Mouse (Mus musculus) MEL (cell line): ENCODE results near the gene Mfap2. TPM values are rescaled to one million over a fixed set of nuclear protein-coding genes. Genes with fewer than 3 reads are reported as not detected.

Experiments used
- DNase-seq: peaks from one replicate; pipeline ENCODE4 v3.0.0; 2011; ENCODE audit warnings: low read depth, low spot score
- H3K27ac ChIP-seq: 2 replicates; pipeline ENCODE4 v1.5.1; 2012; ENCODE audit warnings: low read depth, mild to moderate bottlenecking, control low read depth, low read length, moderate library complexity; ENCODE audit not compliant: control insufficient read depth
- H3K27me3 ChIP-seq, 2 experiments: fragments of 150-350 bp in 1 of 2; sonication (generic) in 1 of 2; 2 replicates each; pipeline ENCODE4 v1.6.1; 2012; ENCODE audit warnings: low read length in 2 of 2, mild to moderate bottlenecking in 2 of 2, improper control_type of control experiment in 1 of 2, moderate library complexity in 1 of 2; ENCODE audit not compliant: insufficient read depth in 2 of 2, control insufficient read depth in 1 of 2
- H3K36me3 ChIP-seq, 2 experiments: 2 replicates each; pipeline ENCODE4 v1.6.1; 2012 to 2014; ENCODE audit warnings: low read length in 2 of 2, improper control_type of control experiment in 1 of 2, inconsistent platforms in 1 of 2, mild to moderate bottlenecking in 1 of 2; ENCODE audit not compliant: insufficient read depth in 2 of 2, control insufficient read depth in 1 of 2
- H3K4me1 ChIP-seq, 2 experiments: fragments of 150-350 bp in 1 of 2; sonication (generic) in 1 of 2; 2 replicates each; pipeline ENCODE4 v1.6.1; 2012; ENCODE audit warnings: low read length in 2 of 2, improper control_type of control experiment in 1 of 2, mild to moderate bottlenecking in 1 of 2; ENCODE audit not compliant: insufficient read depth in 2 of 2, control insufficient read depth in 1 of 2
- H3K4me3 ChIP-seq, 2 experiments: fragments of 150-350 bp in 1 of 2; sonication (generic) in 1 of 2; 2 replicates each; pipeline ENCODE4 v1.5.1; 2012; ENCODE audit warnings: low read depth in 2 of 2, low read length in 2 of 2, mild to moderate bottlenecking in 2 of 2, moderate library complexity in 2 of 2, control low read depth in 1 of 2, improper control_type of control experiment in 1 of 2; ENCODE audit not compliant: control insufficient read depth in 1 of 2, insufficient read depth in 1 of 2
- H3K79me2 ChIP-seq: 2 replicates; pipeline ENCODE4 v1.6.1; 2012; ENCODE audit warnings: mild to moderate bottlenecking, low read length, moderate library complexity; ENCODE audit not compliant: control insufficient read depth, poor library complexity, insufficient read depth
- H3K9ac ChIP-seq: 2 replicates; pipeline ENCODE4 v1.6.1; 2012; ENCODE audit warnings: low read depth, mild to moderate bottlenecking, control low read depth, low read length, moderate library complexity; ENCODE audit not compliant: control insufficient read depth, poor library complexity, severe bottlenecking
- H3K9me3 ChIP-seq: fragments of 150-350 bp; sonication (generic); replicated peaks from 2 replicates; pipeline ENCODE4 v1.6.1; 2012; ENCODE audit warnings: mild to moderate bottlenecking, low read length, improper control_type of control experiment, moderate library complexity; ENCODE audit not compliant: insufficient read depth
- BHLHE40 ChIP-seq: IDR thresholded peaks from 2 replicates; pipeline ENCODE4 v1.6.1; 2012; ENCODE audit warnings: low read depth, mild to moderate bottlenecking, inconsistent platforms, low read length, improper control_type of control experiment, borderline replicate concordance
- CTCF ChIP-seq, 3 experiments: IDR thresholded peaks in 2 of 3; conservative IDR thresholded peaks in 1 of 3; 2 replicates each; pipeline ENCODE4 v1.5.1; 2011 to 2012; ENCODE audit warnings: low read length in 3 of 3, low read depth in 2 of 3, mild to moderate bottlenecking in 2 of 3, improper control_type of control experiment in 1 of 3, inconsistent platforms in 1 of 3, mixed read lengths in 1 of 3, moderate library complexity in 1 of 3; ENCODE audit not compliant: control insufficient read depth in 1 of 3, insufficient read depth in 1 of 3, poor library complexity in 1 of 3, severe bottlenecking in 1 of 3
- E2F4 ChIP-seq: IDR thresholded peaks from 2 replicates; pipeline ENCODE4 v1.6.1; 2011; ENCODE audit warnings: low read depth, low read length, improper control_type of control experiment, borderline replicate concordance
- ELF1 ChIP-seq: IDR thresholded peaks from 2 replicates; pipeline ENCODE4 v1.6.1; 2014; ENCODE audit warnings: low read depth, mild to moderate bottlenecking, inconsistent platforms, low read length, improper control_type of control experiment, moderate library complexity
- GABPA ChIP-seq: IDR thresholded peaks from 2 replicates; pipeline ENCODE4 v1.6.1; 2012; ENCODE audit warnings: low read depth, mild to moderate bottlenecking, inconsistent platforms, low read length, improper control_type of control experiment, moderate library complexity
- HCFC1 ChIP-seq: IDR thresholded peaks from 2 replicates; pipeline ENCODE4 v1.6.1; 2012; ENCODE audit warnings: low read depth, mild to moderate bottlenecking, inconsistent platforms, low read length, improper control_type of control experiment, moderate library complexity
- JUND ChIP-seq: IDR thresholded peaks from 2 replicates; pipeline ENCODE4 v1.6.1; 2011; ENCODE audit warnings: low read depth, mild to moderate bottlenecking, improper control_type of control experiment, low read length
- KAT2A ChIP-seq: conservative IDR thresholded peaks from 2 replicates; pipeline ENCODE4 v1.6.1; 2012; ENCODE audit warnings: low read depth, low read length, improper control_type of control experiment, inconsistent platforms
- MAFK ChIP-seq: IDR thresholded peaks from 2 replicates; pipeline ENCODE4 v1.6.1; 2011; ENCODE audit warnings: low read depth, mild to moderate bottlenecking, low read length, improper control_type of control experiment, borderline replicate concordance
- MEF2A ChIP-seq: IDR thresholded peaks from 2 replicates; pipeline ENCODE4 v1.6.1; 2014; ENCODE audit warnings: low read depth, mild to moderate bottlenecking, inconsistent platforms, low read length, improper control_type of control experiment; ENCODE audit not compliant: poor library complexity, insufficient replicate concordance, severe bottlenecking; ENCODE audit errors: extremely low read depth
- MYC ChIP-seq: IDR thresholded peaks from 2 replicates; pipeline ENCODE4 v1.6.1; 2011; ENCODE audit warnings: low read depth, mild to moderate bottlenecking, low read length, improper control_type of control experiment, moderate library complexity
- NELFE ChIP-seq: IDR thresholded peaks from 2 replicates; pipeline ENCODE4 v1.6.1; 2011; ENCODE audit warnings: low read depth, low read length, improper control_type of control experiment
- NRF1 ChIP-seq: IDR thresholded peaks from 2 replicates; pipeline ENCODE4 v1.6.1; 2014; ENCODE audit warnings: low read depth, mild to moderate bottlenecking, inconsistent platforms, low read length, improper control_type of control experiment, moderate library complexity; ENCODE audit not compliant: poor library complexity, insufficient read depth, severe bottlenecking
- POLR2A ChIP-seq, 2 experiments: IDR thresholded peaks; 2 replicates each; pipeline ENCODE4 v1.6.1; 2011 to 2012; ENCODE audit warnings: low read length in 2 of 2, mild to moderate bottlenecking in 2 of 2, control low read depth in 1 of 2, improper control_type of control experiment in 1 of 2, low read depth in 1 of 2, moderate library complexity in 1 of 2; ENCODE audit not compliant: control insufficient read depth in 1 of 2, insufficient read depth in 1 of 2, poor library complexity in 1 of 2
- POLR2AphosphoS2 ChIP-seq: IDR thresholded peaks from 2 replicates; pipeline ENCODE4 v1.6.1; 2011; ENCODE audit warnings: low read length, improper control_type of control experiment
- POLR2AphosphoS5 ChIP-seq: IDR thresholded peaks from 2 replicates; pipeline ENCODE4 v1.6.1; 2012; ENCODE audit warnings: low read depth, borderline replicate concordance, mild to moderate bottlenecking, inconsistent platforms, low read length, moderate library complexity, mixed read lengths
- RAD21 ChIP-seq: IDR thresholded peaks from 2 replicates; pipeline ENCODE4 v1.6.1; 2011; ENCODE audit warnings: mild to moderate bottlenecking, low read depth, low read length, improper control_type of control experiment
- SMC3 ChIP-seq: IDR thresholded peaks from 2 replicates; pipeline ENCODE4 v1.6.1; 2011; ENCODE audit warnings: low read depth, low read length, improper control_type of control experiment
- TAL1 ChIP-seq: IDR thresholded peaks from 2 replicates; pipeline ENCODE4 v1.6.1; 2012; ENCODE audit warnings: mild to moderate bottlenecking, inconsistent platforms, low read length, moderate library complexity, mixed read lengths
- TBP ChIP-seq: IDR thresholded peaks from 2 replicates; pipeline ENCODE4 v1.8.0; 2011; ENCODE audit warnings: low read depth, low read length, improper control_type of control experiment
- TCF12 ChIP-seq: IDR thresholded peaks from 2 replicates; pipeline ENCODE4 v1.6.1; 2014; ENCODE audit warnings: low read depth, mild to moderate bottlenecking, inconsistent platforms, low read length, improper control_type of control experiment, moderate library complexity
- UBTF ChIP-seq: IDR thresholded peaks from 2 replicates; pipeline ENCODE4 v1.6.1; 2012; ENCODE audit warnings: low read depth, mild to moderate bottlenecking, inconsistent platforms, low read length, improper control_type of control experiment, moderate library complexity, borderline replicate concordance; ENCODE audit not compliant: insufficient read depth
- USF1 ChIP-seq: IDR thresholded peaks from 2 replicates; pipeline ENCODE4 v1.6.1; 2014; ENCODE audit warnings: low read depth, mild to moderate bottlenecking, inconsistent platforms, low read length, improper control_type of control experiment, moderate library complexity
- ZKSCAN1 ChIP-seq: IDR thresholded peaks from 2 replicates; pipeline ENCODE4 v1.6.1; 2012; ENCODE audit warnings: low read depth, mild to moderate bottlenecking, inconsistent platforms, low read length, improper control_type of control experiment, moderate library complexity
- ZMIZ1 ChIP-seq: IDR thresholded peaks from 2 replicates; pipeline ENCODE4 v1.6.1; 2012; ENCODE audit warnings: low read depth, mild to moderate bottlenecking, inconsistent platforms, low read length, improper control_type of control experiment, moderate library complexity
- polyA plus RNA-seq, 2 experiments: library from polyadenylated mRNA; stranded (reverse) in 1 of 2; unstranded in 1 of 2; fragments of >175 nt in 1 of 2; fragments of >200 nt in 1 of 2; gene quantifications; 2 replicates each; pipeline versions ENCODE4 v1.2.1 to v1.2.4; 2012; ENCODE audit warnings: low replicate concordance in 2 of 2, low read depth in 1 of 2; ENCODE audit not compliant: insufficient read length in 2 of 2, insufficient read depth in 1 of 2, missing spikeins in 1 of 2
- total RNA-seq: library from RNA; depleted of rRNA; stranded (reverse); fragments of 300-350 nt; gene quantifications from 2 replicates; pipeline ENCODE4 v1.2.3, GENCODE M21; 2012

Mfap2 gene
- total and polyA plus RNA-seq, 3 experiments: not detected

DNA sequence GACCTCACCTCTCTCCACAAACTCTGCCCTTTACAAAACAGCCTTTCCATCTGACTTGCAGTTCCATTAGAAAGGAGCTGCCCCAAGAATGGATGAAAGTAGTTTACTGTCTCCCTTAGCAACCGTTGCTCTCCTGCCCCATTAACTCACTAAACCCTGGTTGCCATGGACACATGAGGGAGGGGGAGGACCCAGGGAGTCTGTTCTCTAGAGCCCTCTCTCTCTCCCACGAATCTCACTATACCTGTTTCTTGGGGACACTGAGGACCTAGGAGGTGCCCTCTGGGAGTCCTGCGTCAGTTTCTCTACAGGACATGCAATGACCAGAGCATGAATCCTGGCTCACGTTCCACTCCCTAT is 39.2 kb downstream of the Mfap2 start:
- H3K9me3 ChIP-seq: no peaks in the 10 kb centered on the region

GRCm38 (mm10) chr4:141052442-141052841 is 42.2 kb downstream of the Mfap2 start:
- no peak for DNase-seq
- H3K4me1 ChIP-seq: no peaks in the 10 kb centered on the region
- no peaks in the 10 kb centered on the region for H3K36me3 ChIP-seq
- H3K27ac ChIP-seq: no peak overlapping the region
- no peaks in the 10 kb centered on the region for H3K79me2 ChIP-seq
- H3K27me3 ChIP-seq: no peaks in the 10 kb centered on the region
- H3K4me3 ChIP-seq: no peak overlapping the region
- no peaks in the 10 kb centered on the region for H3K9me3 ChIP-seq
- no peak overlapping the region for H3K9ac ChIP-seq
- TF ChIP-seq CTCF (IDR thresholded peaks at IDR 0.05 in 2 of 3, conservative IDR thresholded peaks at IDR 0.05 in 1 of 3; ENCODE audit: control insufficient read depth in 1 of 3, insufficient read depth in 1 of 3, low read depth in 2 of 3, low read length in 3 of 3, poor library complexity in 1 of 3, severe bottlenecking in 1 of 3): no peak
- no peak for TF ChIP-seq MEF2A
- TF ChIP-seq KAT2A: no peak
- TF ChIP-seq MYC: no peak
- no peak for TF ChIP-seq NRF1
- no peak for TF ChIP-seq E2F4
- no peak for TF ChIP-seq RAD21
- TF ChIP-seq HCFC1: no peak
- no peak for TF ChIP-seq POLR2AphosphoS2
- TF ChIP-seq ZMIZ1: no peak
- TF ChIP-seq POLR2A (IDR thresholded peaks at IDR 0.05; ENCODE audit: control insufficient read depth in 1 of 2, insufficient read depth in 1 of 2, low read depth in 1 of 2, low read length in 2 of 2, poor library complexity in 1 of 2): no peak
- TF ChIP-seq ZKSCAN1: no peak
- no peak for TF ChIP-seq TBP
- TF ChIP-seq, all 39 proteins: peak for 0

More for the DNA sequence above, 39.2 kb downstream of the Mfap2 start:
- Histone ChIP-seq H3K79me2 (no peaks in the 10 kb centered on the region), H3K4me1 (no peaks in the 10 kb centered on the region), H3K27me3 (no peaks in the 10 kb centered on the region), H3K27ac (no peak overlapping the region), H3K4me3 (no peak overlapping the region), H3K36me3 (no peaks in the 10 kb centered on the region), H3K9ac (no peak overlapping the region)
- no peak for DNase-seq
- no peak for TF ChIP-seq TBP
- no peak for TF ChIP-seq NRF1
- TF ChIP-seq NELFE: no peak
- no peak for TF ChIP-seq BHLHE40
- no peak for TF ChIP-seq MAFK
- TF ChIP-seq, all 39 proteins: peak for 0

DNA sequence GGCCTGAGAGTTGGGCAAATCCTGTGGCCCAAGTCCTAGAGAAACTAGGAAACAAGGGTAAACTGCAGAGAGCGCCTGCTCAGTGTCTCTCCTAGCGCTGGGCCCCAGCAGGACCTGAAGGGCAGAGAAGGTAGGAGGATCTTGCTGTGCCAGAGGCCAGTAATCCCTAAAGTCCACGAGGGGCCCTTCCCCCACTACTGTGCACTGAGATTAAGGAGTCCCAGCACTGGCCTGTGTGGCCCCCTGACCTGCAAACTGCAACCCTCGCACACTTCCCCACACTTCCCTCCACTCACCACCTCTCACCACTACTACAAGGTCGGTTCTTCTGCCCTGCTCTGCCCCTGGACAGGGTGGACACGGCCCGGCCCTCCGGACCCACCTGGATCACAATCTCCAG is 42.9 kb downstream of the Mfap2 start:
- DNase-seq: no peak
- no peak overlapping the region for H3K9ac ChIP-seq
- TF ChIP-seq SMC3 (no peak), TAL1 (no peak), TCF12 (no peak), POLR2A (IDR thresholded peaks at IDR 0.05; ENCODE audit: control insufficient read depth in 1 of 2, insufficient read depth in 1 of 2, low read depth in 1 of 2, low read length in 2 of 2, poor library complexity in 1 of 2) (no peak), RAD21 (no peak), USF1 (no peak), UBTF (no peak), BHLHE40 (no peak), GABPA (no peak), KAT2A (no peak), JUND (no peak), ELF1 (no peak), NRF1 (no peak), ZKSCAN1 (no peak), HCFC1 (no peak), POLR2AphosphoS5 (no peak)

More for the DNA sequence above, 42.9 kb downstream of the Mfap2 start:
- no peaks in the 10 kb centered on the region for H3K9me3 ChIP-seq
- no peak overlapping the region for H3K4me3 ChIP-seq
- H3K79me2 ChIP-seq: no peaks in the 10 kb centered on the region
- no peak overlapping the region for H3K27ac ChIP-seq
- H3K27me3 ChIP-seq: no peaks in the 10 kb centered on the region
- H3K36me3 ChIP-seq: no peaks in the 10 kb centered on the region
- H3K4me1 ChIP-seq: no peaks in the 10 kb centered on the region
